14 mouse cellular contexts compared by ENCODE assay signal in genomic region chr9:67574721-67575248, GRCm38 (mm10). TPM values are rescaled to one million over a fixed set of nuclear protein-coding genes. Genes with fewer than 3 reads are reported as not detected.
A peak's percentile ranks its signal among the peaks of the same experiment; 100 is the strongest.
DNase-seq lines count a peak whose midpoint lies in the region.
"Had no signal": no experiment of that assay in that cellular context is flagged by ENCODE, and none has a peak within 500 bp of the region (broad histone marks: within the 10 kb centered on the region; RNA-seq: fewer than 3 reads in every experiment).

No protein-coding gene starts in this region.

- H3K36me3 ChIP-seq in heart, embryonic 10.5 days: no peaks in the 10 kb centered on the region
- H3K36me3 ChIP-seq: forebrain, embryonic 12.5 days; midbrain, embryonic 12.5 days had no signal

- H3K4me3 ChIP-seq in heart, embryonic 10.5 days: no peak overlapping the region
- H3K4me3 ChIP-seq: forebrain, embryonic 12.5 days; midbrain, embryonic 12.5 days had no signal

- no peaks in the 10 kb centered on the region for H3K27me3 ChIP-seq in heart, embryonic 10.5 days (ENCODE audit: insufficient read depth, poor library complexity, severe bottlenecking)
- H3K27me3 ChIP-seq: forebrain, embryonic 12.5 days; midbrain, embryonic 12.5 days had no signal

- H3K9me3 ChIP-seq in heart, embryonic 10.5 days: no peaks in the 10 kb centered on the region
- H3K9me3 ChIP-seq: forebrain, embryonic 12.5 days; midbrain, embryonic 12.5 days had no signal

- 0 out of 2 replicates have a peak overlapping the region, but pooled peaks have one; percentile 36 for H3K27ac ChIP-seq in heart, embryonic 10.5 days
- H3K27ac ChIP-seq: forebrain, embryonic 12.5 days; hindbrain, postnatal 0 days; midbrain, embryonic 12.5 days had no signal

- peaks cover 27% of the 10 kb centered on the region for H3K4me1 ChIP-seq in heart, embryonic 10.5 days

- DNase-seq in gastrocnemius, adult 18-20 months (ENCODE audit: low spot score): peak; percentile 21
- DNase-seq in gastrocnemius, postnatal 10 days: no peak
- peak; percentile 37 for DNase-seq in lung, postnatal 10 days
- no peak for DNase-seq in lung, postnatal 36 days
- no peak for DNase-seq in heart, embryonic 10.5 days (ENCODE audit: low spot score)
- peak; percentile 53 for DNase-seq in skeletal muscle tissue, adult 2 months (ENCODE audit: low read depth, low spot score)
- DNase-seq in testis, postnatal 10 days (ENCODE audit: low spot score): no peak
- DNase-seq in adrenal gland, postnatal 14 days: no peak
- DNase-seq: cerebellum, adult 18-20 months; embryo, embryonic 11 days; kidney, adult 9 months had no signal

- WGBS in heart, embryonic 10.5 days: 72% methylated on average over 7 of the region's 7 CpGs

RNA-seq across cellular contexts. Expression of gene Tln2, which starts 15.3 kb away (rescaled TPM):
- total RNA-seq in gastrocnemius, adult 18-20 months (2021): 10 to 100 TPM; 62.3 to 75.9 TPM
- 100 to 1,000 TPM; 111 to 132 TPM for total RNA-seq in gastrocnemius, postnatal 10 days (2021)
- polyA plus RNA-seq in heart, embryonic 10.5 days (2016; fragmentation: Nextera tagmentation; extraction: Ambion mirVana): 34.7 and 53.3 TPM in 2 replicates
- 24.6 and 27.1 TPM in 2 replicates for total RNA-seq in adrenal gland, postnatal 14 days (2021)

Comparison
In these comparisons a context has a peak if more than half of its experiments do, and no peak if none do; other contexts are left out.
1. DNase-seq: peak in gastrocnemius, adult 18-20 months (single experiment), lung, postnatal 10 days (single experiment) and skeletal muscle tissue, adult 2 months (single experiment); none in gastrocnemius, postnatal 10 days (single experiment), lung, postnatal 36 days (single experiment), heart, embryonic 10.5 days (single experiment), testis, postnatal 10 days (single experiment) and adrenal gland, postnatal 14 days (single experiment).